Mouse (Mus musculus) lung, adult 2 months (tissue): ENCODE results near the gene H2afz.

ENCODE experiments used
- CTCF ChIP-seq: fragments of 200-500 bp; IDR thresholded peaks from 2 replicates; pipeline ENCODE4 v1.5.1; 2011; ENCODE audit warnings: mild to moderate bottlenecking, low read length, control low read depth; ENCODE audit not compliant: insufficient read depth
- POLR2A ChIP-seq: fragments of 200-500 bp; IDR thresholded peaks from 2 replicates; pipeline ENCODE4 v1.6.1; 2011; ENCODE audit warnings: low read depth, mild to moderate bottlenecking, control low read depth, low read length, borderline replicate concordance; ENCODE audit errors: extremely low read depth

GRCm38 (mm10) chr3:137896867-137897266 is 32.6 kb downstream of the H2afz start:
- TF ChIP-seq CTCF, result no peak
- TF ChIP-seq POLR2A, result no peak
